Mouse (Mus musculus): Measurements from ENCODE around the gene St13.

GRCm38 (mm10) chr15:81439236-81439635 lies 39.4 kb upstream of the St13 start:
- TF ChIP-seq CTCF (IDR thresholded peaks at IDR 0.05; ENCODE audit: low read depth, low read length) (no peak), GATA1 (IDR thresholded peaks at IDR 0.05; ENCODE audit: borderline replicate concordance, low read length) (no peak)
